Mouse (Mus musculus) thymus, postnatal 14 days (tissue): ENCODE data around the gene Fem1a.
"Not testable (repeated sequence)": the region's sequence is repeated elsewhere in the genome, so short reads cannot be mapped to it uniquely, and the experiment has no call there.

Experiments used
- DNase-seq: peaks from one replicate; pipeline ENCODE4 v3.0.0; 2021

Fem1a gene

GRCm38 (mm10) chr17:56255863-56256238, 759 bp upstream of the Fem1a start:
- peak; percentile 99 for DNase-seq

GRCm38 (mm10) chr17:56257181-56257894, 728 bp downstream of the Fem1a start:
- peak; percentile 34 for DNase-seq

GRCm38 (mm10) chr17:56258269-56258668, 1.7 kb downstream of the Fem1a start:
- not testable (repeated sequence) for DNase-seq

- not testable (repeated sequence) for DNase-seq
Measured at GRCm38 (mm10) chr17:56258812-56259211, 2.2 kb downstream of the Fem1a start.

GRCm38 (mm10) chr17:56259301-56260037, 2.9 kb downstream of the Fem1a start:
- no peak for DNase-seq

- no peak for DNase-seq
Measured at GRCm38 (mm10) chr17:56261166-56261565, 4.6 kb downstream of the Fem1a start.

- DNase-seq: no peak
Measured at GRCm38 (mm10) chr17:56262645-56263094, 6.1 kb downstream of the Fem1a start.

GRCm38 (mm10) chr17:56264020-56264419, 7.4 kb downstream of the Fem1a start:
- DNase-seq: peak; percentile 87

- DNase-seq: no peak
Measured at GRCm38 (mm10) chr17:56265011-56265410, 8.4 kb downstream of the Fem1a start.

- no peak for DNase-seq
Measured at GRCm38 (mm10) chr17:56265869-56266268, 9.3 kb downstream of the Fem1a start.

GRCm38 (mm10) chr17:56266271-56266670, 9.7 kb downstream of the Fem1a start:
- no peak for DNase-seq

GRCm38 (mm10) chr17:56269153-56269630, 12.6 kb downstream of the Fem1a start:
- peak; percentile 76 for DNase-seq

GRCm38 (mm10) chr17:56269741-56270140, 13.1 kb downstream of the Fem1a start:
- no peak for DNase-seq

GRCm38 (mm10) chr17:56271609-56272253, 15.1 kb downstream of the Fem1a start:
- no peak for DNase-seq

GRCm38 (mm10) chr17:56272644-56273043, 16.0 kb downstream of the Fem1a start:
- no peak for DNase-seq

- no peak for DNase-seq
Measured at GRCm38 (mm10) chr17:56273482-56273881, 16.9 kb downstream of the Fem1a start.

GRCm38 (mm10) chr17:56273986-56274385, 17.4 kb downstream of the Fem1a start:
- DNase-seq: no peak

GRCm38 (mm10) chr17:56275842-56276480, 19.4 kb downstream of the Fem1a start:
- DNase-seq: no peak

- DNase-seq: peak; percentile 73
Measured at GRCm38 (mm10) chr17:56276643-56277566, 20.3 kb downstream of the Fem1a start, which contains the start of gene Ticam1. TSS of gene Ticam1 (minus strand) at chr17:56276786.

GRCm38 (mm10) chr17:56277567-56277893, 20.9 kb downstream of the Fem1a start:
- no peak for DNase-seq

- no peak for DNase-seq
Measured at GRCm38 (mm10) chr17:56278340-56278739, 21.7 kb downstream of the Fem1a start.
